In the genomic region with DNA sequence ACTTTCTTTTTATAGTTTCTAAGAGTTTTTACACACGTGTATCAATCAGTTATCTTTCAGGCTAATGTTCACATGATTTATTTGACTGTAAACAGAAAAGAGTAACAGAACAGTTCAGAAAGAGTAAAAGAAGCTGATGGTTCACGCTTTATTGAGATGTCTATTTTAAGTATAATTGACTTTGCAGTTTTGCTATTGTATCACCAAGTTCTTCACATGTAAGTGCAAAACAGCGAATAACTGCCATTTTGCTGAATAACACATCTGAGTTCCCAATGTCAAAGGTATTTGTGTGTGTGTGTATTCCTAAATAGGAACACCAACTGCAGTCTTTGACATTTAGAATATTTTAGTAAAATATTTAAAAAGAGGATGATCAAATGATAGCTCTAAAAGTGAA, we compare ENCODE assay signal across 15 mouse cellular contexts.
A peak's percentile ranks its signal among the peaks of the same experiment; 100 is the strongest.
DNase-seq lines count a peak whose midpoint lies in the region; ATAC-seq and TF ChIP-seq lines count a peak whose summit lies in the region.
"Had no signal": no experiment of that assay in that cellular context is flagged by ENCODE, and none has a peak within 500 bp of the region (broad histone marks: within the 10 kb centered on the region; RNA-seq: fewer than 3 reads in every experiment).

No protein-coding gene starts in this region.

- peak overlapping the region; percentile 94; the same call in 1 of the 2 replicates for H3K27ac ChIP-seq in forebrain, embryonic 10.5 days
- peak overlapping the region; percentile 97 for H3K27ac ChIP-seq in forebrain, embryonic 15.5 days (replicated peaks)
- H3K27ac ChIP-seq in hindbrain, embryonic 16.5 days (ENCODE audit: low read depth, low read length) = peak overlapping the region; percentile 71; the same call in 1 of the 2 replicates
- peak overlapping the region; percentile 57 for H3K27ac ChIP-seq in midbrain, postnatal 0 days (ENCODE audit: low read depth, low read length)
- no peak overlapping the region for H3K27ac ChIP-seq in gastrocnemius, adult 2 months
- H3K27ac ChIP-seq: heart, embryonic 13.5 days; limb, embryonic 13.5 days had no signal

- DNase-seq in forebrain, embryonic 10.5 days (ENCODE audit: extremely low spot score, low spot score) = no peak
- no peak for DNase-seq in midbrain, postnatal 0 days (ENCODE audit: low spot score)
- DNase-seq in gastrocnemius, adult 2 months = no peak
- DNase-seq in heart, adult 8-10 months (ENCODE audit: low spot score) = no peak
- DNase-seq: adrenal gland, adult 2 months; cerebellum, adult 2 months; gastrocnemius, postnatal 36 days; liver, postnatal 0 days; lung, postnatal 4 days; right cerebral cortex, postnatal 25 days had no signal

- peak overlapping the region; percentile 70 for H3K4me2 ChIP-seq in forebrain, embryonic 15.5 days (replicated peaks)
- H3K4me2 ChIP-seq in hindbrain, embryonic 16.5 days (ENCODE audit: low read length) = peak overlapping the region; percentile 60
- peak overlapping the region; percentile 82 for H3K4me2 ChIP-seq in midbrain, postnatal 0 days (ENCODE audit: low read depth, low read length, poor library complexity, severe bottlenecking)
- H3K4me2 ChIP-seq: heart, embryonic 13.5 days; limb, embryonic 13.5 days had no signal

- intact Hi-C loops in gastrocnemius, adult 2 months (cut with DNase I) = no loop called here

- H3K9me3 ChIP-seq in forebrain, embryonic 10.5 days = no peaks in the 10 kb centered on the region
- H3K9me3 ChIP-seq in forebrain, embryonic 15.5 days = no peaks in the 10 kb centered on the region
- no peaks in the 10 kb centered on the region for H3K9me3 ChIP-seq in hindbrain, embryonic 16.5 days (ENCODE audit: control insufficient read depth, low read length)
- no peaks in the 10 kb centered on the region for H3K9me3 ChIP-seq in midbrain, postnatal 0 days (ENCODE audit: low read length)
- H3K9me3 ChIP-seq: heart, embryonic 13.5 days; limb, embryonic 13.5 days had no signal

- TF ChIP-seq CTCF in midbrain, postnatal 0 days (IDR thresholded peaks at IDR 0.05) = no peak
- no peak for TF ChIP-seq CTCF in gastrocnemius, adult 2 months (IDR thresholded peaks at IDR 0.05)

- peaks cover 49% of the 10 kb centered on the region for H3K4me1 ChIP-seq in forebrain, embryonic 10.5 days
- H3K4me1 ChIP-seq in forebrain, embryonic 15.5 days = peaks cover 45% of the 10 kb centered on the region
- peaks cover 13% of the 10 kb centered on the region; the same call in 1 of the 2 replicates for H3K4me1 ChIP-seq in hindbrain, embryonic 16.5 days (ENCODE audit: control insufficient read depth, insufficient read depth, low read depth, low read length)
- H3K4me1 ChIP-seq in midbrain, postnatal 0 days (ENCODE audit: insufficient read depth, low read length) = 0 out of 2 replicates have a peak, but pooled peaks cover 7% of the 10 kb centered on the region

- peaks cover 33% of the 10 kb centered on the region for H3K36me3 ChIP-seq in forebrain, embryonic 10.5 days (replicated peaks)
- peaks cover 10% of the 10 kb centered on the region; the same call in 1 of the 2 replicates for H3K36me3 ChIP-seq in forebrain, embryonic 15.5 days
- H3K36me3 ChIP-seq in hindbrain, embryonic 16.5 days (ENCODE audit: control insufficient read depth, insufficient read depth, low read length) = no peaks in the 10 kb centered on the region; the same call in 1 of the 2 replicates
- H3K36me3 ChIP-seq in midbrain, postnatal 0 days (ENCODE audit: insufficient read depth, low read length) = peaks cover 10% of the 10 kb centered on the region; the same call in 1 of the 2 replicates
- H3K36me3 ChIP-seq: heart, embryonic 13.5 days; limb, embryonic 13.5 days had no signal

- ATAC-seq in forebrain, embryonic 15.5 days (replicated peaks) = no peak
- no peak for ATAC-seq in hindbrain, embryonic 16.5 days
- ATAC-seq in midbrain, postnatal 0 days (ENCODE audit: low FRiP score) = no peak
- no peak for ATAC-seq in erythroid progenitor cell, adult 5-6 weeks (replicated peaks; ENCODE audit: low FRiP score, poor library complexity, severe bottlenecking)
- ATAC-seq: liver, postnatal 0 days had no signal

- peak overlapping the region; percentile 50 for H3K9ac ChIP-seq in forebrain, embryonic 15.5 days (replicated peaks)
- H3K9ac ChIP-seq in hindbrain, embryonic 16.5 days (ENCODE audit: low read depth, low read length) = no peak overlapping the region
- no peak overlapping the region for H3K9ac ChIP-seq in midbrain, postnatal 0 days (replicated peaks; ENCODE audit: low read length, poor library complexity, severe bottlenecking)
- H3K9ac ChIP-seq: heart, embryonic 13.5 days; limb, embryonic 13.5 days; liver, postnatal 0 days had no signal

- peak overlapping the region; percentile 84; the same call in 1 of the 2 replicates for H3K4me3 ChIP-seq in forebrain, embryonic 10.5 days
- peak overlapping the region; percentile 61 for H3K4me3 ChIP-seq in forebrain, embryonic 15.5 days
- peak overlapping the region; percentile 19; the same call in 1 of the 2 replicates for H3K4me3 ChIP-seq in hindbrain, embryonic 16.5 days (ENCODE audit: low read length)
- peak overlapping the region; percentile 52 for H3K4me3 ChIP-seq in midbrain, postnatal 0 days (ENCODE audit: low read depth, low read length)
- H3K4me3 ChIP-seq in gastrocnemius, adult 2 months = no peak overlapping the region
- H3K4me3 ChIP-seq: heart, embryonic 13.5 days; limb, embryonic 13.5 days had no signal

- H3K27me3 ChIP-seq in forebrain, embryonic 10.5 days (ENCODE audit: poor library complexity, severe bottlenecking) = peaks cover 73% of the 10 kb centered on the region
- H3K27me3 ChIP-seq in forebrain, embryonic 15.5 days = no peaks in the 10 kb centered on the region
- H3K27me3 ChIP-seq in hindbrain, embryonic 16.5 days (replicated peaks; ENCODE audit: control insufficient read depth, insufficient read depth, low read length) = no peaks in the 10 kb centered on the region
- H3K27me3 ChIP-seq in midbrain, postnatal 0 days (ENCODE audit: insufficient read depth, low read length) = no peaks in the 10 kb centered on the region

- WGBS in forebrain, embryonic 10.5 days = 70% methylated on average over 3 of the region's 3 CpGs
- WGBS in forebrain, embryonic 15.5 days = 17% methylated on average over 3 of the region's 3 CpGs
- whole genome bisulfite sequencing in hindbrain, embryonic 16.5 days = 25% methylated on average over 3 of the region's 3 CpGs
- 41% methylated on average over 3 of the region's 3 CpGs for WGBS in midbrain, postnatal 0 days
